Mouse (Mus musculus) heart, postnatal 0 days (tissue): ENCODE data around the gene Pepd. TPM values are rescaled to one million over a fixed set of nuclear protein-coding genes. Genes with fewer than 3 reads are reported as not detected.
"Not testable (repeated sequence)": the region's sequence is repeated elsewhere in the genome, so short reads cannot be mapped to it uniquely, and the experiment has no call there.

Experiments
- ATAC-seq: fragments of 200-750 bp; cut with Nextera tagmentation; 2 replicates; pipeline ENCODE4 v1.8.0; 2017; ENCODE audit warnings: low read depth, moderate number of reproducible peaks, moderate library complexity; ENCODE audit not compliant: insufficient read depth
- DNase-seq: peaks from one replicate; pipeline ENCODE4 v3.0.0-alpha.2; 2016; ENCODE audit warnings: low spot score
- H3K27ac ChIP-seq: fragments of 300-500 bp; sonication (generic); 2 replicates; pipeline ENCODE4 v1.5.1; 2014; ENCODE audit warnings: low read depth, mild to moderate bottlenecking
- H3K27me3 ChIP-seq: fragments of 300-500 bp; sonication (generic); 2 replicates; pipeline ENCODE4 v1.6.1; 2014; ENCODE audit warnings: low read length, mixed read lengths; ENCODE audit not compliant: control insufficient read depth, insufficient read depth
- H3K36me3 ChIP-seq: fragments of 300-500 bp; sonication (generic); replicated peaks from 2 replicates; pipeline ENCODE4 v1.6.1; 2014; ENCODE audit warnings: low read length, mixed read lengths; ENCODE audit not compliant: control insufficient read depth, insufficient read depth
- H3K4me1 ChIP-seq: fragments of 300-500 bp; sonication (generic); 2 replicates; pipeline ENCODE4 v1.6.1; 2014; ENCODE audit warnings: antibody characterized with exemption; ENCODE audit not compliant: control insufficient read depth, insufficient read depth
- H3K4me2 ChIP-seq: fragments of 300-500 bp; sonication (generic); 2 replicates; pipeline ENCODE4 v1.6.1; 2014; ENCODE audit warnings: low read depth, mild to moderate bottlenecking, low read length, moderate library complexity
- H3K4me3 ChIP-seq: fragments of 300-500 bp; sonication (generic); 2 replicates; pipeline ENCODE4 v1.5.1; 2014; ENCODE audit warnings: low read depth, low read length
- H3K9ac ChIP-seq: fragments of 300-500 bp; sonication (generic); replicated peaks from 2 replicates; pipeline ENCODE4 v1.6.1; 2014; ENCODE audit warnings: low read depth, low read length, mixed read lengths
- H3K9me3 ChIP-seq: fragments of 300-500 bp; sonication (generic); replicated peaks from 2 replicates; pipeline ENCODE4 v1.6.1; 2016; ENCODE audit warnings: low read length; ENCODE audit not compliant: control insufficient read depth
- CTCF ChIP-seq: IDR thresholded peaks from 2 replicates; pipeline ENCODE4 v1.5.1; 2016; ENCODE audit warnings: antibody characterized with exemption, control low read depth, low read depth
- EP300 ChIP-seq: IDR thresholded peaks from 2 replicates; pipeline ENCODE4 v1.6.1; 2016; ENCODE audit warnings: antibody characterized with exemption, low read depth
- WGBS: fragments of 180-500 bp; shearing (Covaris S2); extraction: QIAGEN DNeasy Blood & Tissue Kit; methylation state at CpG from one replicate; pipeline ENCODE4 v1.1.7; 2014; 5-methylcytosine and 5-hydroxymethylcytosine counted together
- polyA plus RNA-seq: library from polyadenylated mRNA; unstranded; fragments of >200 nt; fragmentation: Nextera tagmentation; extraction: Ambion mirVana; gene quantifications from 2 replicates; pipeline ENCODE4 v1.2.1, GENCODE M21; 2015
- total RNA-seq: library from RNA; depleted of rRNA; stranded (reverse); fragments of >200 nt; gene quantifications from 2 replicates; pipeline ENCODE4 v1.2.3, GENCODE M21; 2014; ENCODE audit warnings: low replicate concordance

Pepd gene
- total and polyA plus RNA-seq, 2 experiments from 2014 or later, result 37.1 to 43.0 TPM

DNA sequence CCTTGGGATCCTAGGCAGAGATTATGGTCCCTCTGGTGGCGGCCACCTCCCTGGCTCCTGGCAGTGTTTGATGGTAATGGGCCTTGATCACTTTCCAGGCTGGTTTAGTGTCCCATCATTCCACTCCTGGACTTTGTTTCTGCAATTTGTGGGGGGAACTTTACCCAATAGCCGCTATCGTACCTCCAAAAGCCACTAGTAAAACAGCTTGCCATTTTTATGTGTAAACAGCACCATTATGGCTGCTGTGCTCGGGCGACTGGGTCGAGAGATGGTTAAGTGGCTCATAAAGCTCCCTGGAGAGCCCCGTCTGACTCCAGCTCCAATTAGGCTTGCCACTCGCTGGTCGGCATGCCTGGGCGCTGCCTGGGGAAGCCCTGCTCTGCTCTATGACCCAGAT, 59.6 kb downstream of the Pepd start:
- WGBS, result 84% methylated on average over 10 of the region's 10 CpGs
- DNase-seq (no peak), ATAC-seq (no peak)
- TF ChIP-seq EP300, result no peak
- TF ChIP-seq CTCF, result no peak
- H3K27ac ChIP-seq, result no peak overlapping the region
- H3K4me3 ChIP-seq, result no peak overlapping the region
- no peaks in the 10 kb centered on the region; the same call in 1 of the 2 replicates for H3K36me3 ChIP-seq
- no peaks in the 10 kb centered on the region for H3K27me3 ChIP-seq
- no peak overlapping the region for H3K9ac ChIP-seq
- H3K4me2 ChIP-seq, result no peak overlapping the region
- H3K9me3 ChIP-seq, result no peaks in the 10 kb centered on the region
- no peaks in the 10 kb centered on the region for H3K4me1 ChIP-seq

- peak; percentile 81 for ATAC-seq
- WGBS, result 26% methylated on average over 4 of the region's 4 CpGs
These were observed 60.8 kb downstream of the Pepd start for GRCm38 (mm10) chr7:34972990-34973440.

DNA sequence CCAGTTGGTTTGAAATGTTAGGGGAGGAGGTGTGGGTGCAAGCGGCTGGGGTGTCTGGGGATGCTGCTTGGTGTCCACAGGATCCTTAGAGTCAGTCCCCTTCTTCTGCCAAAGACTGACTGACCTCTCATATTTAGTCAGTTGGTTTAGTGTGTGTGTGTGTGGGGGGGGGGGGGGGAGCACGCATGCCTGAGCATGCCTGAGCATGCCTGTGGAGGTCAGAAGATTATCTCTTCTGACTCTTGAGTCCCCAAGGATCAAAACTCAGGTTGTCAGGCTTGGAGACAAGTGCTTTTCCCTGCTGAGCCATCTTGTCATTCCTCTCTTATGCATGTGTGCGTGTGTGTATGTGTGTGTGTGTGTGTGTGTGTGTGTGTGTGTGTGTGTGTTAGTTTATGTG, 61.7 kb downstream of the Pepd start:
- Histone ChIP-seq H3K4me2 (no peak overlapping the region), H3K4me1 (no peaks in the 10 kb centered on the region), H3K9ac (no peak overlapping the region), H3K9me3 (no peaks in the 10 kb centered on the region), H3K36me3 (no peaks in the 10 kb centered on the region; the same call in 1 of the 2 replicates), H3K27ac (no peak overlapping the region), H3K4me3 (no peak overlapping the region), H3K27me3 (no peaks in the 10 kb centered on the region)
- WGBS, result 61% methylated on average over 3 of the region's 3 CpGs
- DNase-seq (no peak), ATAC-seq (no peak)
- TF ChIP-seq CTCF, result no peak
- no peak for TF ChIP-seq EP300

More at GRCm38 (mm10) chr7:34972990-34973440, 60.8 kb downstream of the Pepd start:
- Histone ChIP-seq H3K27ac (no peak overlapping the region), H3K4me2 (no peak overlapping the region), H3K4me3 (no peak overlapping the region), H3K9me3 (no peaks in the 10 kb centered on the region), H3K9ac (no peak overlapping the region), H3K4me1 (no peaks in the 10 kb centered on the region), H3K36me3 (no peaks in the 10 kb centered on the region; the same call in 1 of the 2 replicates), H3K27me3 (no peaks in the 10 kb centered on the region)
- no peak for TF ChIP-seq EP300
- TF ChIP-seq CTCF, result no peak
- peak; percentile 26 for DNase-seq

DNA sequence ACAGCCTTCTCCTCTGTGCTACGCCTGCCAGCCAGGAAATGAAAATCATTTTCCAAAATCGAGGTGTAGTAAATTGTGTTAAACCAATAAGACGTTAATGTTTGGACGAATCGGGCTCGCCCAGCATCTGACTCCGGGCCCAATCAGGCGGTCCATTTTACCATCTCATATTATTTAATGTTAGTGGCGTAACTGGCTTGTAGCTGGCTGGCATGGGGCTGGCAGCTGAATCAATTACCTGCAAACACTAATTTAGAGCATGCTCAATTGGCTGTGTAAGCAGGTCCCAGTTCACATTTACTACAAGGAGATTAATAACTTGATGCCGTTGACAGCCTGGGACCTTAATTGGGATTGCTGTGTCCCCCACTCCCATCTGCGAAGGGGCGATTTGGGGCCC, 63.7 kb downstream of the Pepd start:
- Histone ChIP-seq H3K4me2 (no peak overlapping the region), H3K9ac (no peak overlapping the region), H3K9me3 (no peaks in the 10 kb centered on the region), H3K27me3 (no peaks in the 10 kb centered on the region), H3K4me1 (no peaks in the 10 kb centered on the region), H3K27ac (no peak overlapping the region), H3K36me3 (no peaks in the 10 kb centered on the region), H3K4me3 (no peak overlapping the region)
- WGBS, result 94% methylated on average over 12 of the region's 12 CpGs
- DNase-seq (no peak), ATAC-seq (no peak)
- TF ChIP-seq CTCF, result no peak
- TF ChIP-seq EP300, result no peak

- DNase-seq (no peak), ATAC-seq (no peak)
- WGBS, result 90% methylated on average over 4 of the region's 4 CpGs
- no peak overlapping the region for H3K9ac ChIP-seq
- no peaks in the 10 kb centered on the region for H3K9me3 ChIP-seq
- no peak for TF ChIP-seq EP300
- no peak for TF ChIP-seq CTCF
- no peak overlapping the region for H3K4me2 ChIP-seq
- no peaks in the 10 kb centered on the region for H3K36me3 ChIP-seq
- no peak overlapping the region for H3K4me3 ChIP-seq
- H3K4me1 ChIP-seq, result no peaks in the 10 kb centered on the region
- H3K27ac ChIP-seq, result no peak overlapping the region
- H3K27me3 ChIP-seq, result no peaks in the 10 kb centered on the region
These were observed 65.2 kb downstream of the Pepd start for GRCm38 (mm10) chr7:34977403-34977802.

DNA sequence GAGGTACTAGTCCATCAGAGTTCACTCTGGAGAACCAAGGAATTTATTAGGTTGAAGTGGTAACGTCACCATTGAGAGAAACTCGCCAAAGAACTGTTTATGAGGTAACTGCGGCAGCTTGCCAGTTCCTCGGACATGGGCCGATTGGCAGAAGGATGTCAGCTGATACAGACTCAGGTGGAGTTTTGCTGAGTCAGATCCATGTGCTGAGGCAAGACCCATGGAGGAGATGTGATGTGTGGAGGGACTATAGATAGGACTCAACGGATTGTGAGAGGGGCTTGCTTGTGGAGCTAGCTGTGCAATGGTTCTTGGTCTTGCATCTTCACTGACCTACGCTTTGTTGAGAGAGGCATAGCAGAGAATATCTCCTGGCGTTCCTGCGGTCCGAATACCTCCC, 69.6 kb downstream of the Pepd start:
- Histone ChIP-seq H3K27ac (no peak overlapping the region), H3K9me3 (no peaks in the 10 kb centered on the region), H3K4me1 (peaks cover 11% of the 10 kb centered on the region; the same call in 1 of the 2 replicates), H3K4me2 (no peak overlapping the region), H3K9ac (no peak overlapping the region), H3K27me3 (no peaks in the 10 kb centered on the region), H3K36me3 (no peaks in the 10 kb centered on the region), H3K4me3 (no peak overlapping the region)
- ATAC-seq (no peak), DNase-seq (no peak)
- 86% methylated on average over 10 of the region's 10 CpGs for WGBS
- TF ChIP-seq CTCF (no peak), EP300 (no peak)

DNA sequence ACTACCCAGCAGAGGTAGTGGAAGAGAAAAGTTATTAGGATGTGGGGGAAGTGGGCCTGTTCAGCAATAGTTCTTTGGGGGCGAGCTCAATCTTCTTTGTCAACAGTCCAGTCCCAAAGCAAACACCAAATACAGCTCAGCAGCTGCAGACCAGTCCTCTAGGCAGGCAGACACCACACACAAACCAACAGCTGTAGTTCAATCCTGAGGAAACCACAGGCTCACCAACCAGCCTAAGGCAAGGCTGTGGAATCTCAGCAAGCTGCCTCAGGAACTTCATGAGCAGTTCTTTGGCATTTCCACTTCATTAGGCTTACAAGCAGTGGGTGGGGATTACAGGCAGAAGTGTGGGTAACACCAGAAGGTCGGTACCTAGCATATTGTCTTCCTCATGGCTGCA, 70.2 kb downstream of the Pepd start:
- not testable (repeated sequence) for H3K4me2 ChIP-seq, DNase-seq, ATAC-seq, H3K4me3 ChIP-seq, H3K9me3 ChIP-seq, H3K36me3 ChIP-seq, H3K9ac ChIP-seq, H3K27ac ChIP-seq, H3K27me3 ChIP-seq
- 86% methylated on average over 2 of the region's 2 CpGs for WGBS
- H3K4me1 ChIP-seq, result peaks cover 11% of the 10 kb centered on the region; the same call in 1 of the 2 replicates
